Comparison of ENCODE assay signal across 9 mouse cellular contexts in the genomic region with DNA sequence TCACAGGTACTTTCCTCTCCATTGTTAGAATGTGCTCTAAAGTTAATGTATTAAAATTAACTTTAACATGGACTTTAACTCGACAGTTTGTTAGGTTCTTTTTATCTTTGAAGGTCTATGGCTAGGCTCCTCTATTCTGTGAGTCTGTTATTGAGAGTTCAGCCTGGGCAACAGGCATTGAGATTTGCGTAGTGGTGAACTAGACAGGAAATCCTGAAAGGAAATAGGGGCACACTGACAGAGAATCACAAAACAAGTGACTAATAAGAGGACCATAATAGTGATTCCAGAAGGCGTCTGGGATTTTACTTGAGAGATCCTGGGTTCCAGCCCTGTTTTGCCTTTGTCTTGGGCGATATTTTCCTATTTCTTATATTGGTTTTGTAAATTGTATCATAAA. TPM values are rescaled to one million over a fixed set of nuclear protein-coding genes. Genes with fewer than 3 reads are reported as not detected.
A peak's percentile ranks its signal among the peaks of the same experiment; 100 is the strongest.
DNase-seq lines count a peak whose midpoint lies in the region; ATAC-seq and TF ChIP-seq lines count a peak whose summit lies in the region.
"Had no signal": no experiment of that assay in that cellular context is flagged by ENCODE, and none has a peak within 500 bp of the region (broad histone marks: within the 10 kb centered on the region; RNA-seq: fewer than 3 reads in every experiment).

No protein-coding gene starts in this region.

- TF ChIP-seq EP300 in heart, postnatal 0 days (IDR thresholded peaks at IDR 0.05; ENCODE audit: low read depth), result no peak
- TF ChIP-seq EP300 in liver, postnatal 0 days (IDR thresholded peaks at IDR 0.05; ENCODE audit: low read depth), result no peak

- intact Hi-C loops in heart, postnatal 25 days (cut with DNase I), result no loop called here

- H3K4me1 ChIP-seq in bone marrow macrophage, adult 2 months (ENCODE audit: control insufficient read depth, insufficient read depth, low read length), result peaks cover 2% of the 10 kb centered on the region
- H3K4me1 ChIP-seq in heart, postnatal 0 days (ENCODE audit: control insufficient read depth, insufficient read depth), result peaks cover 10% of the 10 kb centered on the region; the same call in 1 of the 2 replicates
- peaks cover 10% of the 10 kb centered on the region; the same call in 1 of the 2 replicates for H3K4me1 ChIP-seq in liver, postnatal 0 days (ENCODE audit: insufficient read depth)
- H3K4me1 ChIP-seq in stomach, embryonic 16.5 days (ENCODE audit: control insufficient read depth, insufficient read depth, low read length), result peaks cover 8% of the 10 kb centered on the region; the same call in 1 of the 2 replicates

- WGBS in heart, postnatal 0 days, result 48% methylated on average over 4 of the region's 4 CpGs
- WGBS in liver, postnatal 0 days (ENCODE audit: insufficient replicate concordance), result 32% methylated on average over 4 of the region's 4 CpGs
- 61% methylated on average over 4 of the region's 4 CpGs for WGBS in stomach, embryonic 16.5 days

- ATAC-seq in heart, postnatal 0 days (ENCODE audit: insufficient read depth, low read depth), result no peak
- ATAC-seq in liver, postnatal 0 days, result 0 out of 2 replicates have a peak, but pooled peaks have one; percentile 11
- ATAC-seq in stomach, embryonic 16.5 days (ENCODE audit: insufficient read depth, low FRiP score), result no peak

- no peaks in the 10 kb centered on the region for H3K9me3 ChIP-seq in heart, postnatal 0 days (replicated peaks; ENCODE audit: control insufficient read depth, low read length)
- no peaks in the 10 kb centered on the region for H3K9me3 ChIP-seq in liver, postnatal 0 days (ENCODE audit: low read length)
- H3K9me3 ChIP-seq in stomach, embryonic 16.5 days (replicated peaks; ENCODE audit: control insufficient read depth, low read length), result no peaks in the 10 kb centered on the region

- H3K27ac ChIP-seq in bone marrow macrophage, adult 2 months (ENCODE audit: insufficient read depth, low read depth, low read length), result peak overlapping the region; percentile 55
- H3K27ac ChIP-seq in heart, postnatal 0 days (ENCODE audit: low read depth), result peak overlapping the region; percentile 95
- peak overlapping the region; percentile 51; the same call in 1 of the 2 replicates for H3K27ac ChIP-seq in liver, postnatal 0 days (ENCODE audit: low read depth)
- H3K27ac ChIP-seq in stomach, embryonic 16.5 days (ENCODE audit: low read length), result peak overlapping the region; percentile 44; the same call in 1 of the 2 replicates

- no peak for TF ChIP-seq CTCF in bone marrow macrophage, adult 2 months (IDR thresholded peaks at IDR 0.05; ENCODE audit: low read depth, low read length)
- no peak for TF ChIP-seq CTCF in heart, postnatal 0 days (IDR thresholded peaks at IDR 0.05; ENCODE audit: low read depth)
- TF ChIP-seq CTCF in liver, postnatal 0 days (IDR thresholded peaks at IDR 0.05; ENCODE audit: low read depth), result no peak

- no peaks in the 10 kb centered on the region for H3K27me3 ChIP-seq in heart, postnatal 0 days (ENCODE audit: control insufficient read depth, insufficient read depth, low read length)
- no peaks in the 10 kb centered on the region for H3K27me3 ChIP-seq in liver, postnatal 0 days (ENCODE audit: insufficient read depth, low read length)
- no peaks in the 10 kb centered on the region for H3K27me3 ChIP-seq in stomach, embryonic 16.5 days (ENCODE audit: control insufficient read depth, insufficient read depth, low read length)

- TF ChIP-seq POLR2A in bone marrow macrophage, adult 2 months (IDR thresholded peaks at IDR 0.05; ENCODE audit: borderline replicate concordance, low read depth, low read length), result no peak

- DNase-seq in heart, adult 11 months, result peak; percentile 89
- no peak for DNase-seq in heart, postnatal 25 days (ENCODE audit: low spot score)
- peak; percentile 18 for DNase-seq in heart, postnatal 0 days (ENCODE audit: low spot score)
- DNase-seq in liver, postnatal 0 days, result no peak
- no peak for DNase-seq in layer of hippocampus, adult 11-12 months (ENCODE audit: low spot score)
- no peak for DNase-seq in layer of hippocampus, postnatal 25 days (ENCODE audit: extremely low spot score in 1 of 2, low spot score in 1 of 2)

- peak overlapping the region; percentile 84; the same call in 1 of the 2 replicates for H3K9ac ChIP-seq in heart, postnatal 0 days (replicated peaks; ENCODE audit: low read depth, low read length)
- no peak overlapping the region for H3K9ac ChIP-seq in liver, postnatal 0 days (replicated peaks)
- H3K9ac ChIP-seq in stomach, embryonic 16.5 days (ENCODE audit: low read length), result no peak overlapping the region

- peak overlapping the region; percentile 37 for H3K4me3 ChIP-seq in bone marrow macrophage, adult 2 months (ENCODE audit: insufficient read depth, low read length)
- peak overlapping the region; percentile 98 for H3K4me3 ChIP-seq in heart, postnatal 0 days (ENCODE audit: low read depth, low read length)
- peak overlapping the region; percentile 65 for H3K4me3 ChIP-seq in liver, postnatal 0 days (ENCODE audit: low read depth, low read length)
- H3K4me3 ChIP-seq in stomach, embryonic 16.5 days (replicated peaks; ENCODE audit: low read length), result peak overlapping the region; percentile 83

- peak overlapping the region; percentile 84 for H3K4me2 ChIP-seq in heart, postnatal 0 days (ENCODE audit: low read depth, low read length)
- peak overlapping the region; percentile 74 for H3K4me2 ChIP-seq in liver, postnatal 0 days (ENCODE audit: low read depth, low read length)
- H3K4me2 ChIP-seq in stomach, embryonic 16.5 days (ENCODE audit: low read depth, low read length), result peak overlapping the region; percentile 75

- no peaks in the 10 kb centered on the region for H3K36me3 ChIP-seq in heart, postnatal 0 days (replicated peaks; ENCODE audit: control insufficient read depth, insufficient read depth, low read length)
- H3K36me3 ChIP-seq in liver, postnatal 0 days (replicated peaks; ENCODE audit: insufficient read depth, low read length), result no peaks in the 10 kb centered on the region
- H3K36me3 ChIP-seq in stomach, embryonic 16.5 days (ENCODE audit: control insufficient read depth, insufficient read depth, low read length), result no peaks in the 10 kb centered on the region
- H3K36me3 ChIP-seq: G1E had no signal

RNA-seq across cellular contexts. Expression of gene Spata6, which starts 0.5 kb away (rescaled TPM):
- 10 to 100 TPM in 1 of 2 experiments, 1 to 10 TPM in 1; 8.9 to 10.8 TPM for total RNA-seq in heart, postnatal 25 days (2021)
- 46.9 and 56.2 TPM in 2 replicates for polyA plus RNA-seq in bone marrow macrophage, adult 2 months (2012; ENCODE audit: insufficient read depth, insufficient read length, missing spikeins)
- 16.2 and 96.1 TPM in 2 replicates for total RNA-seq in heart, postnatal 0 days (2014; rRNA removed; ENCODE audit: low replicate concordance)
- 13.6 and 14.3 TPM in 2 replicates for polyA plus RNA-seq in heart, postnatal 0 days (2015; fragmentation: Nextera tagmentation; extraction: Ambion mirVana)
- 3.3 and 3.6 TPM in 2 replicates for polyA plus RNA-seq in liver, postnatal 0 days (2015; fragmentation: Nextera tagmentation; extraction: Ambion mirVana)
- 25.0 and 25.5 TPM in 2 replicates for polyA plus RNA-seq in stomach, embryonic 16.5 days (2015; fragmentation: Nextera tagmentation; extraction: Ambion mirVana)
- 1 to 10 TPM; 3.6 to 4.6 TPM for total RNA-seq in layer of hippocampus, postnatal 25 days (2021)
- polyA plus RNA-seq: G1E had no signal

Comparison
In these comparisons a context has a peak if more than half of its experiments do, and no peak if none do; other contexts are left out.
1. DNase-seq: peak in heart, adult 11 months (single experiment) and heart, postnatal 0 days (single experiment); none in heart, postnatal 25 days (single experiment), liver, postnatal 0 days (single experiment), layer of hippocampus, adult 11-12 months (single experiment) and layer of hippocampus, postnatal 25 days (0 of 2).
2. H3K27ac ChIP-seq: peak in every context shown above with its lines; median percentile 95 in heart, postnatal 0 days; 55 in bone marrow macrophage, adult 2 months; 51 in liver, postnatal 0 days; 44 in stomach, embryonic 16.5 days.
3. H3K4me3 ChIP-seq: peak in every context shown above with its lines; median percentile 98 in heart, postnatal 0 days; 83 in stomach, embryonic 16.5 days; 65 in liver, postnatal 0 days; 37 in bone marrow macrophage, adult 2 months.
4. Peak in every context shown above with its lines, with median percentiles within 50 percentile points of each other: H3K4me2 ChIP-seq.